Mouse (Mus musculus): ENCODE data around the gene Alox5ap. TPM values are rescaled to one million over a fixed set of nuclear protein-coding genes. Genes with fewer than 3 reads are reported as not detected.

The Alox5ap gene
- polyA plus RNA-seq (2017; shearing (Covaris generic)), result 1.2 TPM

DNA sequence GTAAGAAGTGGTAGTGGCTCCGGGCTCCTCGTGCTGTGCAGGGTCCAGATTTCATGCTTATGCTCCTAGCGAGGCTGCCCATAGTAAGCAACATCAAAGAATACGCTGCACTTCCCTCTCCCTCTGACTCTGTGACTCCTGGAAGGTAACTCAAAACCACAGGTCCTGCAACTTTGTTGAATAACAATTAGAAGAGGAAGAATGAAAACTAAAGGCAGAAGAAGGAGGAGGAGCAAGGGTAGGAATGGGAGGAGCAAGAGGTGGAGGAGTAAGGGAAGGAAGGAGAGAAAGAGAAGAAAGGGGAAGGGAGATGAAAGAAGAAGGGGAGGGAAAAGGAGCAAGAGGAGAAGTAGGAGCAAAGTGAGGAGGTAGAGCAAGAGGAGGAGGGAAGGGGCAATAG is at the start of gene Alox5ap:
Alox5ap (plus strand) TSS at position 363 of the 400 bp plus-strand sequence.

Other genes starting within 250 kb of the Alox5ap start
- 55.1 TPM for gene Uspl1, start 80.4 kb upstream of the Alox5ap start, polyA plus RNA-seq (2017; shearing (Covaris generic))
- gene Hmgb1, start 80.3 kb upstream of the Alox5ap start, polyA plus RNA-seq (2017; shearing (Covaris generic)), result 203 TPM
- gene Medag, start 147.0 kb downstream of the Alox5ap start, polyA plus RNA-seq (2017; shearing (Covaris generic)), result 2.9 TPM
- not detected for gene Tex26, start 174.9 kb downstream of the Alox5ap start, polyA plus RNA-seq (2017; shearing (Covaris generic))

Measured in activated CD4-positive, CD25-positive, alpha-beta regulatory T cell, adult 9 weeks (primary cell).